Mouse (Mus musculus): ENCODE measurements around the gene Vdr. TPM values are rescaled to one million over a fixed set of nuclear protein-coding genes. Genes with fewer than 3 reads are reported as not detected.

Vdr gene
- polyA plus RNA-seq, 1 experiment from 2014 or later, result 0.32 TPM

GRCm38 (mm10) chr15:97824042-97824441 lies 86.4 kb downstream of the Vdr start:
- H3K4me2 ChIP-seq, result no peak overlapping the region
- peaks cover 79% of the 10 kb centered on the region for H3K4me1 ChIP-seq (replicated peaks)
- no peak overlapping the region for H3K4me3 ChIP-seq
- H3K27me3 ChIP-seq, result no peaks in the 10 kb centered on the region
- H3K36me3 ChIP-seq, result no peaks in the 10 kb centered on the region
- H3K27ac ChIP-seq (replicated peaks), result no peak overlapping the region
- no peak for ATAC-seq (ENCODE audit: low FRiP score, low read depth)
- no peaks in the 10 kb centered on the region for H3K9me3 ChIP-seq
- H3K9ac ChIP-seq, result no peak overlapping the region
- 66% methylated on average over 6 of the region's 6 CpGs for WGBS

- Histone ChIP-seq H3K4me1 (replicated peaks) (peaks cover 73% of the 10 kb centered on the region), H3K36me3 (no peaks in the 10 kb centered on the region), H3K9ac (no peak overlapping the region), H3K27ac (replicated peaks) (no peak overlapping the region; the same call in 1 of the 2 replicates), H3K27me3 (no peaks in the 10 kb centered on the region), H3K4me3 (no peak overlapping the region), H3K9me3 (no peaks in the 10 kb centered on the region), H3K4me2 (no peak overlapping the region)
- ATAC-seq (ENCODE audit: low FRiP score, low read depth), result no peak
- 55% methylated on average over 12 of the region's 12 CpGs for WGBS
These were observed 87.0 kb downstream of the Vdr start for GRCm38 (mm10) chr15:97823479-97823878.

- Histone ChIP-seq H3K36me3 (no peaks in the 10 kb centered on the region), H3K9ac (no peak overlapping the region), H3K4me2 (no peak overlapping the region), H3K9me3 (no peaks in the 10 kb centered on the region), H3K4me1 (replicated peaks) (peaks cover 67% of the 10 kb centered on the region), H3K4me3 (no peak overlapping the region), H3K27ac (replicated peaks) (0 out of 2 replicates have a peak overlapping the region, but pooled peaks have one; percentile 2), H3K27me3 (no peaks in the 10 kb centered on the region)
- 49% methylated on average over 12 of the region's 12 CpGs for WGBS
- ATAC-seq (ENCODE audit: low FRiP score, low read depth), result no peak
These were observed 87.7 kb downstream of the Vdr start for GRCm38 (mm10) chr15:97822545-97823228.

GRCm38 (mm10) chr15:97821983-97822363 lies 88.5 kb downstream of the Vdr start:
- Histone ChIP-seq H3K4me1 (replicated peaks) (peaks cover 62% of the 10 kb centered on the region), H3K9ac (no peak overlapping the region), H3K27ac (replicated peaks) (no peak overlapping the region), H3K36me3 (no peaks in the 10 kb centered on the region), H3K4me2 (no peak overlapping the region), H3K9me3 (no peaks in the 10 kb centered on the region), H3K27me3 (no peaks in the 10 kb centered on the region), H3K4me3 (no peak overlapping the region)
- no peak for ATAC-seq (ENCODE audit: low FRiP score, low read depth)
- WGBS, result 78% methylated on average over 6 of the region's 6 CpGs

GRCm38 (mm10) chr15:97821321-97821982 lies 89.0 kb downstream of the Vdr start:
- Histone ChIP-seq H3K9ac (no peak overlapping the region), H3K27me3 (no peaks in the 10 kb centered on the region), H3K36me3 (no peaks in the 10 kb centered on the region), H3K4me2 (no peak overlapping the region), H3K4me1 (replicated peaks) (peaks cover 58% of the 10 kb centered on the region), H3K27ac (replicated peaks) (no peak overlapping the region), H3K9me3 (no peaks in the 10 kb centered on the region), H3K4me3 (no peak overlapping the region)
- no peak for ATAC-seq (ENCODE audit: low FRiP score, low read depth)
- 68% methylated on average over 10 of the region's 10 CpGs for WGBS

- Histone ChIP-seq H3K9me3 (no peaks in the 10 kb centered on the region), H3K4me3 (no peak overlapping the region), H3K4me1 (replicated peaks) (peaks cover 43% of the 10 kb centered on the region), H3K27ac (replicated peaks) (no peak overlapping the region), H3K36me3 (no peaks in the 10 kb centered on the region), H3K9ac (no peak overlapping the region), H3K4me2 (no peak overlapping the region), H3K27me3 (no peaks in the 10 kb centered on the region)
- no peak for ATAC-seq (ENCODE audit: low FRiP score, low read depth)
- WGBS, result 79% methylated on average over 9 of the region's 9 CpGs
These were observed 90.5 kb downstream of the Vdr start for GRCm38 (mm10) chr15:97819937-97820336.

GRCm38 (mm10) chr15:97816199-97816994 lies 94.0 kb downstream of the Vdr start:
- no peak overlapping the region for H3K4me2 ChIP-seq
- 93% methylated on average over 17 of the region's 17 CpGs for WGBS
- H3K9me3 ChIP-seq, result no peaks in the 10 kb centered on the region
- no peak overlapping the region for H3K4me3 ChIP-seq
- no peaks in the 10 kb centered on the region for H3K27me3 ChIP-seq
- H3K36me3 ChIP-seq, result no peaks in the 10 kb centered on the region
- no peak overlapping the region for H3K27ac ChIP-seq (replicated peaks)
- H3K9ac ChIP-seq, result no peak overlapping the region
- peaks cover 44% of the 10 kb centered on the region for H3K4me1 ChIP-seq (replicated peaks)
- no peak for ATAC-seq (ENCODE audit: low FRiP score, low read depth)

GRCm38 (mm10) chr15:97815254-97815653 lies 95.2 kb downstream of the Vdr start:
- no peak for ATAC-seq (ENCODE audit: low FRiP score, low read depth)
- over 99% methylated on average over 4 of the region's 4 CpGs for WGBS
- Histone ChIP-seq H3K27me3 (no peaks in the 10 kb centered on the region), H3K4me1 (replicated peaks) (peaks cover 42% of the 10 kb centered on the region), H3K4me2 (no peak overlapping the region), H3K36me3 (no peaks in the 10 kb centered on the region), H3K9ac (no peak overlapping the region), H3K4me3 (no peak overlapping the region), H3K27ac (replicated peaks) (no peak overlapping the region), H3K9me3 (no peaks in the 10 kb centered on the region)

- no peak overlapping the region for H3K9ac ChIP-seq
- no peak overlapping the region for H3K4me3 ChIP-seq
- no peak overlapping the region for H3K27ac ChIP-seq (replicated peaks)
- H3K9me3 ChIP-seq, result no peaks in the 10 kb centered on the region
- no peaks in the 10 kb centered on the region for H3K27me3 ChIP-seq
- ATAC-seq (ENCODE audit: low FRiP score, low read depth), result no peak
- H3K36me3 ChIP-seq, result no peaks in the 10 kb centered on the region
- no peak overlapping the region for H3K4me2 ChIP-seq
- peaks cover 41% of the 10 kb centered on the region for H3K4me1 ChIP-seq (replicated peaks)
- WGBS, result 57% methylated on average over 5 of the region's 5 CpGs
These were observed 95.7 kb downstream of the Vdr start for GRCm38 (mm10) chr15:97814703-97815102.

- no peaks in the 10 kb centered on the region for H3K9me3 ChIP-seq
- H3K4me1 ChIP-seq (replicated peaks), result peaks cover 41% of the 10 kb centered on the region
- ATAC-seq (ENCODE audit: low FRiP score, low read depth), result 0 out of 2 replicates have a peak, but pooled peaks have one; percentile 12
- WGBS, result 53% methylated on average over 21 of the region's 21 CpGs
- no peak overlapping the region for H3K4me3 ChIP-seq
- H3K4me2 ChIP-seq, result 0 out of 2 replicates have a peak overlapping the region, but pooled peaks have one; percentile 0
- peak overlapping the region; percentile 70 for H3K27ac ChIP-seq (replicated peaks)
- peaks cover 7% of the 10 kb centered on the region; the same call in 1 of the 2 replicates for H3K36me3 ChIP-seq
- H3K9ac ChIP-seq, result 0 out of 2 replicates have a peak overlapping the region, but pooled peaks have one; percentile 3
- no peaks in the 10 kb centered on the region for H3K27me3 ChIP-seq
These were observed 96.8 kb downstream of the Vdr start for GRCm38 (mm10) chr15:97813452-97814204.

GRCm38 (mm10) chr15:97812875-97813274 lies 97.6 kb downstream of the Vdr start:
- H3K4me2 ChIP-seq, result no peak overlapping the region
- no peak overlapping the region for H3K9ac ChIP-seq
- WGBS, result 52% methylated on average over 7 of the region's 7 CpGs
- no peak overlapping the region for H3K4me3 ChIP-seq
- no peak for ATAC-seq (ENCODE audit: low FRiP score, low read depth)
- H3K9me3 ChIP-seq, result no peaks in the 10 kb centered on the region
- no peaks in the 10 kb centered on the region for H3K27me3 ChIP-seq
- H3K4me1 ChIP-seq (replicated peaks), result peaks cover 41% of the 10 kb centered on the region
- peak overlapping the region; percentile 70 for H3K27ac ChIP-seq (replicated peaks)
- H3K36me3 ChIP-seq, result peaks cover 9% of the 10 kb centered on the region; the same call in 1 of the 2 replicates
